Mouse (Mus musculus) MEL-GATA-1-ER (cell line): ENCODE measurements around the gene Pakap.

Experiments used
- DNase-seq: peaks from one replicate; pipeline ENCODE4 v3.0.0-alpha.2; 2012; ENCODE audit warnings: low read depth; ENCODE audit errors: extremely low read depth

Pakap gene

GRCm38 (mm10) chr4:57798286-57799018 is 230.5 kb downstream of the Pakap start:
- DNase-seq, result peak; percentile 55

GRCm38 (mm10) chr4:57799297-57799696 is 231.3 kb downstream of the Pakap start:
- peak; percentile 75 for DNase-seq

GRCm38 (mm10) chr4:57801239-57801638 is 233.3 kb downstream of the Pakap start:
- DNase-seq, result no peak

- DNase-seq, result no peak
Measured at GRCm38 (mm10) chr4:57801986-57802385, 234.0 kb downstream of the Pakap start.

- DNase-seq, result no peak
Measured at GRCm38 (mm10) chr4:57802411-57802810, 234.4 kb downstream of the Pakap start.

GRCm38 (mm10) chr4:57804902-57805301 is 236.9 kb downstream of the Pakap start:
- no peak for DNase-seq

- DNase-seq, result no peak
Measured at GRCm38 (mm10) chr4:57809449-57809848, 241.5 kb downstream of the Pakap start.

- DNase-seq, result no peak
Measured at GRCm38 (mm10) chr4:57812075-57812474, 244.1 kb downstream of the Pakap start.

GRCm38 (mm10) chr4:57812916-57813575 is 245.1 kb downstream of the Pakap start:
- DNase-seq, result no peak

GRCm38 (mm10) chr4:57813576-57813945 is 245.6 kb downstream of the Pakap start:
- DNase-seq, result no peak

- DNase-seq, result no peak
Measured at GRCm38 (mm10) chr4:57815355-57815754, 247.4 kb downstream of the Pakap start.

- DNase-seq, result no peak
Measured at GRCm38 (mm10) chr4:57816146-57816545, 248.2 kb downstream of the Pakap start.

- no peak for DNase-seq
Measured at GRCm38 (mm10) chr4:57820839-57821374, 252.9 kb downstream of the Pakap start.

- DNase-seq, result no peak
Measured at GRCm38 (mm10) chr4:57821556-57822356, 253.8 kb downstream of the Pakap start.

- no peak for DNase-seq
Measured at GRCm38 (mm10) chr4:57822641-57823040, 254.7 kb downstream of the Pakap start.

- no peak for DNase-seq
Measured at GRCm38 (mm10) chr4:57824626-57825240, 256.8 kb downstream of the Pakap start.

GRCm38 (mm10) chr4:57826272-57826671 is 258.3 kb downstream of the Pakap start:
- no peak for DNase-seq

- DNase-seq, result no peak
Measured at GRCm38 (mm10) chr4:57829131-57829530, 261.2 kb downstream of the Pakap start.

GRCm38 (mm10) chr4:57829740-57830139 is 261.8 kb downstream of the Pakap start:
- DNase-seq, result no peak

GRCm38 (mm10) chr4:57832318-57832717 is 264.3 kb downstream of the Pakap start:
- no peak for DNase-seq

GRCm38 (mm10) chr4:57833060-57833459 is 265.1 kb downstream of the Pakap start:
- DNase-seq, result no peak
